Mouse (Mus musculus) cerebellum, adult 18-20 months (tissue): ENCODE results near the gene Tnfrsf23.
"Not testable (repeated sequence)": the region's sequence is repeated elsewhere in the genome, so short reads cannot be mapped to it uniquely, and the experiment has no call there.

Source experiments
- DNase-seq, 2 experiments: peaks; one replicate each; pipeline ENCODE4 v3.0.0; 2021

Tnfrsf23 gene

GRCm38 (mm10) chr7:143681566-143681965 is 4.1 kb downstream of the Tnfrsf23 start:
- no peak for DNase-seq

- DNase-seq = not testable (repeated sequence)
Measured at GRCm38 (mm10) chr7:143680836-143681235, 4.8 kb downstream of the Tnfrsf23 start.

- not testable (repeated sequence) for DNase-seq
Measured at GRCm38 (mm10) chr7:143679650-143680049, 6.0 kb downstream of the Tnfrsf23 start.

- no peak for DNase-seq
Measured at GRCm38 (mm10) chr7:143666427-143667311, 19.0 kb downstream of the Tnfrsf23 start.

- no peak for DNase-seq
Measured at GRCm38 (mm10) chr7:143663470-143663869, 22.2 kb downstream of the Tnfrsf23 start.

GRCm38 (mm10) chr7:143660797-143661196 is 24.9 kb downstream of the Tnfrsf23 start:
- no peak for DNase-seq

- not testable (repeated sequence) for DNase-seq
Measured at GRCm38 (mm10) chr7:143649769-143650346, 35.8 kb downstream of the Tnfrsf23 start.

GRCm38 (mm10) chr7:143649034-143649768 is 36.5 kb downstream of the Tnfrsf23 start, which contains the start of gene Tnfrsf22:
Gene Tnfrsf22, minus strand, starts transcription at chr7:143649661.
- peak; percentile 43 to 56 for DNase-seq

GRCm38 (mm10) chr7:143643949-143644348 is 41.7 kb downstream of the Tnfrsf23 start:
- not testable (repeated sequence) for DNase-seq

GRCm38 (mm10) chr7:143636674-143637073 is 49.0 kb downstream of the Tnfrsf23 start:
- DNase-seq = no peak

- DNase-seq = no peak
Measured at GRCm38 (mm10) chr7:143631503-143631902, 54.2 kb downstream of the Tnfrsf23 start.

GRCm38 (mm10) chr7:143629501-143629900 is 56.2 kb downstream of the Tnfrsf23 start:
- DNase-seq = no peak

- DNase-seq = no peak
Measured at GRCm38 (mm10) chr7:143628540-143628939, 57.1 kb downstream of the Tnfrsf23 start, which contains the start of gene Tnfrsf26. Gene Tnfrsf26, minus strand, starts transcription at chr7:143628722.

- DNase-seq = no peak
Measured at GRCm38 (mm10) chr7:143627555-143628286, 58.0 kb downstream of the Tnfrsf23 start.

- DNase-seq = no peak
Measured at GRCm38 (mm10) chr7:143626178-143626577, 59.5 kb downstream of the Tnfrsf23 start.

- no peak for DNase-seq
Measured at GRCm38 (mm10) chr7:143625151-143625550, 60.5 kb downstream of the Tnfrsf23 start.

- DNase-seq = no peak
Measured at GRCm38 (mm10) chr7:143624561-143624960, 61.1 kb downstream of the Tnfrsf23 start.

- no peak for DNase-seq
Measured at GRCm38 (mm10) chr7:143620951-143621350, 64.7 kb downstream of the Tnfrsf23 start.
